Mouse (Mus musculus) heart, postnatal 25 days (tissue): ENCODE results near the gene Ctc1. TPM values are rescaled to one million over a fixed set of nuclear protein-coding genes. Genes with fewer than 3 reads are reported as not detected.

Experiments used
- DNase-seq: peaks from one replicate; pipeline ENCODE4 v3.0.0; 2022; ENCODE audit warnings: low spot score
- intact Hi-C: fragments of 180-260 bp; cut with DNase I; formaldehyde crosslinking; loops from one replicate; pipeline ENCODE4 v1.15.1; 2025
- total RNA-seq, 2 experiments: library from RNA; stranded (reverse); gene quantifications; 2 replicates each; pipeline ENCODE4 v1.2.3; 2021

Ctc1 gene
- total RNA-seq, 2 experiments from 2014 or later = 11.5 to 13.7 TPM

GRCm38 (mm10) chr11:69064259-69065133, 48.8 kb downstream of the Ctc1 start:
- intact Hi-C loops = loop anchor here (10.0 kb wide), 1 partner anchor 180 kb away; no protein-coding TSS in a partner anchor
- DNase-seq = no peak

DNA sequence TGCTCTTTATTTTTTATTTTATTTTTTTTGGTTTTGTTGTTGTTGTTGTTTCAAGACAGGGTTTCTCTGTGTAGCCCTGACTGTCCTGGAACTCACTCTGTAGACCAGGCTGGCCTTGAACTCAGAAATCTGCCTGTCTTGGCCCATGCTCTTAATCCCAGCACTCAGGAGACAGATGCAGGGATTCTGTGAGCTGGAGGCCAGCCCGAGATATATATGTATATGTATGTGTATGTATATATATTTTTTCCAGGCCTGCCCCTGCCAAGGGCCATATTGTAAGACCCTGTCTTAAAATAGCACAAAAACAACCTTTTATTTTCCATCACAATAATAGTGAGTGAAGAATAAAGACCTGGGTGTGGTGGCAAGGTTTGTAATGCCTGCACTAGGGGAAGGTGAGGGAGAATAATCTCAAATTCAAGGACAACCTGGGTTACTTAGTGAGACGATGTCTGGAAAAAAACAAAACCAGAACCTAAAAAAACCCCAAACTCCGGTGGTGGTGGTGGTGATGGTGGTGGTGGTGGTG, 49.7 kb downstream of the Ctc1 start:
- intact Hi-C loops = loop anchor here (10.0 kb wide), 1 partner anchor 179 kb away; no protein-coding TSS in a partner anchor
- DNase-seq = no peak

DNA sequence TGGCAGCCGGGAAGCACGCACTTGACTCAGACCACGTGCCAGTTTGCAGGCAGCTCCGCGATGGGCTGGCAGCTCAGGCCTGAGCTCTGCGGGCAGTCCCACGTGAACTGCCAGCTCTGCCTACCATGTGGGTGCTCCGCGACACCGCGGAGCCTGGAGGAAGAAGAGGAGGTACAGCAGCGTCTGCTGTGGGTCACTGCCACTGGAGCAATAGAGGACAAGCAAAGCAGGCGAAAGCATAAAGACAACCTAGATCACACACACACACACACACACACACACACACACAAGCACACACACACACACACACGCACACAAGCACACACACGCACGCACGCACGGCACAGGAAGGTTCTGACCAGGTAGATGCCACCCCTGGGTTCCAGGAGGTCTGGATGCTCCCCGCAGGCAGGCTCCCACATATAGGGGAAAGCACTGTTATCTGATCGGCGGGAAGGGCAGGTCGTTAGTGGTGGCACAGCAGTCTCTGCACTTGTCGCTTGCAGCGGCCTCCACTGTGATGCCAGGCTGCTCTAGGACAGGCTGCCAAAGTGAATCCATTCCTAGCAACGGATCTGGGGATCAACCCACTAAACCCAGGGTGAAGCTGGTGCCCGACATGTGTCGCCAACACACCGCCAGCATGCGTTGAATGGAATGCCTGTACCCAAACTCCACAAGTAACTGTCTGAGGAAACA, 50.6 kb downstream of the Ctc1 start:
- DNase-seq = no peak
- intact Hi-C loops = loop anchor here (10.0 kb wide), 1 partner anchor 178 kb away; no protein-coding TSS in a partner anchor

- DNase-seq = peak; percentile 78
- intact Hi-C loops = loop anchor here (1.0 to 10.0 kb wide), 2 partner anchors 83 to 178 kb away; no protein-coding TSS in a partner anchor
These were observed 51.2 kb downstream of the Ctc1 start for GRCm38 (mm10) chr11:69066956-69067355.

DNA sequence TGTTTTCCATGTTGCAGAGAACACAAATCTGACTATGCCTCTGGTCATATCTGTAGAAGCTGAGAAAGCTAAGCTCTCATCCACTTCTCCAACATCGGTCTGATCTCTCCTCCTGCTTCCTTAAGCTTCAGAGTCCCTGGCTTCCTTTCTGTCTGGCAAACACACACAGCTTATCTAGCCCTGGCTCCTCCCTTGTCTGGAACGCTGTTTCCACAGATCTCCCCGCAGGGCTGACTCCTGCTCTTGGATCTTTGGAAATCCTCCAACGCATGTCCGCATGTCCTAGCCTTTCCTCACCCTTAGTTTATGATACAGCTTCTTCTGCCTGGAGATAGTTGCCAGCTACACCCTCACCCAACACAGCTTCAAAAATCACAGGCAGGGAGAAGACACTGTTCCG, 51.9 kb downstream of the Ctc1 start:
- DNase-seq = peak; percentile 59
- intact Hi-C loops = loop anchor here (1.0 to 10.0 kb wide), 2 partner anchors 83 to 177 kb away; no protein-coding TSS in a partner anchor

DNA sequence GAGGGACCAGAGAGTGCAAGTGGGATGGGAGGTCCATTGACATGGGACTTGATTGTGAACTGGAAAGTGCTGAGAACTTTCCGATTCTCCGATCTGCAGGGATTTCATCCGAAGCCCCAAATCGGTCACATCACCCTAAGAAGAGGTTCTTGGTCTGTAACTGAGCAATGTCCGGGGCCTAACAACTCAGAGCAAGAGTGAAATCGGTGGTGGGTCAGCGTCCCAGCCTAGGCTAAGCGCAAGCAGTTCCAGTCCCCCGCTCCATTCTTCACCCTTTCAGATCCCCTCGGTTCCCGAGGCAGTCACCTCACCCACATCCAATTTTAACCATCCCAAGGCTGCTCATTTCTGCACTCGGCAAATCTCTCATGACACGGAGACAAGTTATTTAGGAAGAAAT, 54.4 kb downstream of the Ctc1 start:
- intact Hi-C loops = loop anchor here (2.0 kb wide), 1 partner anchor 19 kb away; the partner anchor contains the start of gene Vamp2

GRCm38 (mm10) chr11:69070590-69071222, 55.0 kb downstream of the Ctc1 start, which contains the start of gene Tmem107:
Gene Tmem107, plus strand, starts transcription at chr11:69070806.
- intact Hi-C loops = loop anchor here (2.0 kb wide), 1 partner anchor 18 kb away; the partner anchor contains the start of gene Vamp2
- DNase-seq = peak; percentile 90

More for the DNA sequence above, 54.4 kb downstream of the Ctc1 start:
- DNase-seq = no peak

GRCm38 (mm10) chr11:69071262-69071661, 55.6 kb downstream of the Ctc1 start:
- DNase-seq = no peak
- intact Hi-C loops = loop anchor here (2.0 kb wide), 1 partner anchor 18 kb away; the partner anchor contains the start of gene Vamp2

- intact Hi-C loops = no loop called here
- no peak for DNase-seq
These were observed 56.5 kb downstream of the Ctc1 start for GRCm38 (mm10) chr11:69072234-69072633.

- intact Hi-C loops = no loop called here
These were observed 57.0 kb downstream of the Ctc1 start for GRCm38 (mm10) chr11:69072666-69073064.

GRCm38 (mm10) chr11:69073065-69073888, 57.6 kb downstream of the Ctc1 start:
- DNase-seq = peak; percentile 67
- intact Hi-C loops = no loop called here

More at GRCm38 (mm10) chr11:69072666-69073064, 57.0 kb downstream of the Ctc1 start:
- DNase-seq = no peak

GRCm38 (mm10) chr11:69073951-69074775, 58.5 kb downstream of the Ctc1 start:
- DNase-seq = no peak
- intact Hi-C loops = no loop called here

GRCm38 (mm10) chr11:69074776-69075069, 59.0 kb downstream of the Ctc1 start:
- intact Hi-C loops = no loop called here

GRCm38 (mm10) chr11:69075764-69076479, 60.2 kb downstream of the Ctc1 start:
- no peak for DNase-seq
- intact Hi-C loops = no loop called here

More at GRCm38 (mm10) chr11:69074776-69075069, 59.0 kb downstream of the Ctc1 start:
- no peak for DNase-seq

DNA sequence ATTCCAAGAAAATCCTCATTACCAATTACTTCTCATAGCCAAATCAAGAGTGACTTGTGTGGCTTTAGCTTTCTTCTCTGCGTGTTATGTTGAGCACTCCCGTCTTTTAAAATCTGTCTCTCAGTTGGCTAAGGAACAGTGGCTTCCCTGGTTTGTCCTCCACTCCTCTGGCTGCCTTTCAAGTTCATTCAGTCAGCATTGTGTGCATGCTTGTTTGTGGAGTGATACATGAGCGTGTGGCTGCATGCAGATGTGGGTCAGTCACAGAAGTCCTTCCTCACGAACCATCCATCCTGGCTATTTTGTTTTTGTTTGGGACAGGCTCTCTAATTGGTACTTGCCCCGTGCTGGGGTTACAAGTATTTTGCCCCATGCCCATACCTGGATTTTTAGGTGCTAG, 60.9 kb downstream of the Ctc1 start:
- intact Hi-C loops = no loop called here
- DNase-seq = no peak

- DNase-seq = no peak
- intact Hi-C loops = no loop called here
These were observed 61.6 kb downstream of the Ctc1 start for GRCm38 (mm10) chr11:69077316-69077715.

GRCm38 (mm10) chr11:69078041-69078440, 62.3 kb downstream of the Ctc1 start:
- no peak for DNase-seq
- intact Hi-C loops = no loop called here
